Mouse (Mus musculus) liver, embryonic 15.5 days (tissue): Measurements from ENCODE around the gene Susd4. TPM values are rescaled to one million over a fixed set of nuclear protein-coding genes. Genes with fewer than 3 reads are reported as not detected.

Experiments used
- ATAC-seq: fragments of 200-750 bp; cut with Nextera tagmentation; 2 replicates; pipeline ENCODE4 v1.8.0; 2017; ENCODE audit warnings: moderate number of reproducible peaks, mild to moderate bottlenecking, moderate library complexity; ENCODE audit not compliant: insufficient read depth
- H3K27ac ChIP-seq: fragments of 300-500 bp; sonication (generic); replicated peaks from 2 replicates; pipeline ENCODE4 v1.5.1; 2015; ENCODE audit warnings: mild to moderate bottlenecking, inconsistent platforms
- H3K27me3 ChIP-seq: fragments of 300-500 bp; sonication (generic); 2 replicates; pipeline ENCODE4 v1.6.1; 2015; ENCODE audit warnings: mild to moderate bottlenecking, inconsistent platforms
- H3K36me3 ChIP-seq: fragments of 300-500 bp; sonication (generic); replicated peaks from 2 replicates; pipeline ENCODE4 v1.6.1; 2015; ENCODE audit warnings: moderate library complexity, mild to moderate bottlenecking, inconsistent platforms
- H3K4me1 ChIP-seq: fragments of 300-500 bp; sonication (generic); replicated peaks from 2 replicates; pipeline ENCODE4 v1.6.1; 2015; ENCODE audit warnings: inconsistent platforms
- H3K4me2 ChIP-seq: fragments of 300-500 bp; sonication (generic); 2 replicates; pipeline ENCODE4 v1.6.1; 2015; ENCODE audit warnings: moderate library complexity, mild to moderate bottlenecking, inconsistent platforms
- H3K4me3 ChIP-seq: fragments of 300-500 bp; sonication (generic); replicated peaks from 2 replicates; pipeline ENCODE4 v1.5.1; 2015; ENCODE audit warnings: mild to moderate bottlenecking, inconsistent platforms
- H3K9ac ChIP-seq: fragments of 300-500 bp; sonication (generic); 2 replicates; pipeline ENCODE4 v1.6.1; 2015; ENCODE audit warnings: moderate library complexity, mild to moderate bottlenecking, inconsistent platforms
- H3K9me3 ChIP-seq: fragments of 300-500 bp; sonication (generic); replicated peaks from 2 replicates; pipeline ENCODE4 v1.6.1; 2016; ENCODE audit warnings: inconsistent platforms
- WGBS: fragments of 180-500 bp; shearing (Covaris S2); methylation state at CpG from one replicate; pipeline ENCODE4 v1.1.7; 2015; ENCODE audit warnings: mixed read lengths; ENCODE audit not compliant: insufficient replicate concordance; 5-methylcytosine and 5-hydroxymethylcytosine counted together
- polyA plus RNA-seq: library from polyadenylated mRNA; unstranded; fragments of >200 nt; fragmentation: Nextera tagmentation; extraction: Ambion mirVana; gene quantifications from 2 replicates; pipeline ENCODE4 v1.2.1, GENCODE M21; 2015

Susd4 gene
- polyA plus RNA-seq, 1 experiment from 2014 or later: 1.1 TPM

GRCm38 (mm10) chr1:182754865-182755264, 8.8 kb upstream of the Susd4 start:
- Histone ChIP-seq H3K27ac (no peak overlapping the region), H3K36me3 (no peaks in the 10 kb centered on the region), H3K4me1 (no peaks in the 10 kb centered on the region), H3K4me3 (no peak overlapping the region), H3K9me3 (no peaks in the 10 kb centered on the region), H3K27me3 (no peaks in the 10 kb centered on the region), H3K4me2 (no peak overlapping the region), H3K9ac (no peak overlapping the region)
- WGBS: 36% methylated on average over 5 of the region's 5 CpGs
- ATAC-seq: no peak

- H3K27me3 ChIP-seq: peaks cover 18% of the 10 kb centered on the region
- H3K4me3 ChIP-seq: no peak overlapping the region
- ATAC-seq: no peak
- 0 out of 2 replicates have a peak, but pooled peaks cover 3% of the 10 kb centered on the region for H3K4me1 ChIP-seq
- H3K4me2 ChIP-seq: no peak overlapping the region
- 71% methylated on average over 1 of the region's 1 CpGs for WGBS
- no peaks in the 10 kb centered on the region for H3K9me3 ChIP-seq
- H3K9ac ChIP-seq: no peak overlapping the region
- H3K36me3 ChIP-seq: no peaks in the 10 kb centered on the region
- no peak overlapping the region for H3K27ac ChIP-seq
Observed at GRCm38 (mm10) chr1:182758783-182759182, 4.9 kb upstream of the Susd4 start.

GRCm38 (mm10) chr1:182763191-182763715, 407 bp upstream of the Susd4 start:
- 15% methylated on average over 17 of the region's 17 CpGs for WGBS
- no peak overlapping the region for H3K9ac ChIP-seq

GRCm38 (mm10) chr1:182764541-182765281, 1.1 kb downstream of the Susd4 start:
- H3K9me3 ChIP-seq: no peaks in the 10 kb centered on the region
- ATAC-seq: no peak
- peaks cover 41% of the 10 kb centered on the region for H3K27me3 ChIP-seq
- H3K4me3 ChIP-seq: peak overlapping the region; percentile 53
- no peak overlapping the region for H3K9ac ChIP-seq
- H3K27ac ChIP-seq: no peak overlapping the region
- no peaks in the 10 kb centered on the region for H3K36me3 ChIP-seq
- 6% methylated on average over 27 of the region's 27 CpGs for WGBS
- H3K4me1 ChIP-seq: 0 out of 2 replicates have a peak, but pooled peaks cover 7% of the 10 kb centered on the region
- H3K4me2 ChIP-seq: peak overlapping the region; percentile 68

More at GRCm38 (mm10) chr1:182763191-182763715, 407 bp upstream of the Susd4 start:
- Histone ChIP-seq H3K4me2 (peak overlapping the region; percentile 68), H3K4me1 (0 out of 2 replicates have a peak, but pooled peaks cover 7% of the 10 kb centered on the region), H3K27ac (no peak overlapping the region), H3K9me3 (no peaks in the 10 kb centered on the region), H3K36me3 (no peaks in the 10 kb centered on the region), H3K4me3 (peak overlapping the region; percentile 53), H3K27me3 (peaks cover 41% of the 10 kb centered on the region)
- ATAC-seq: no peak

GRCm38 (mm10) chr1:182775576-182775975, 11.9 kb downstream of the Susd4 start:
- Histone ChIP-seq H3K4me2 (no peak overlapping the region), H3K36me3 (no peaks in the 10 kb centered on the region), H3K4me3 (no peak overlapping the region), H3K9ac (no peak overlapping the region), H3K4me1 (no peaks in the 10 kb centered on the region), H3K9me3 (no peaks in the 10 kb centered on the region), H3K27me3 (no peaks in the 10 kb centered on the region), H3K27ac (no peak overlapping the region)
- ATAC-seq: no peak
- 71% methylated on average over 7 of the region's 7 CpGs for WGBS

DNA sequence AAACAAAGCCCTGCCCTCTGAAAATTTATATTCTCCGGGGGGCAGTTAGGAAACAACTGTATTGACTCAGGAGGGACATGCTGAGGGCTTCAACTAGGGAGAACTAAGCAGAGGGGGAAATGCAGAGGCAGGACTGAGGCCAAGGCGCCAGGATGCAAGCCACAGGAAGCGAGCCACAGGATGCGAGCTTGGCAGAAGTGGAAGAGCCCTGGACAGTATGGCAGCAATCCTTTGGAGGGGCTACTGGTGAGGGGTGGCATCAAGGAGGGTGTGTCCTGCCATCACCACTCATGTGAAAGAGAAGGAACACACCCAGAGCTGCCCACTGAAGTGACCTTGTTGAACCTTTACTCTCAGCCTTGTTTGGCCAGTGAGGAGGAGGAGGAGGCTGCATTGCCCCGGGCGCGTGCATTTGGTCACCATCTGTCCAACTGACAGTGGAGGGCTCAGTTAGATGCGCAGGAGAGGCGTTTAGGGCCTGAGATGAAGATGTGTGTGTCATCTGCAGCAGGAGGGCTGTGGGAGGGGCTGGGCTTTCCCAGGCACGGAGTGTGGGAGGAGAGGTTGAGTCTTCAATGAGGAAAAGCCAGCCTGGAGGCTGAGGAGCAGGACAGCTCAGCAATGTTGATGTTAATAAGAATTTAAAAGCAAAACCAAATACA, 13.2 kb downstream of the Susd4 start:
- Histone ChIP-seq H3K4me3 (no peak overlapping the region), H3K4me2 (no peak overlapping the region), H3K27me3 (no peaks in the 10 kb centered on the region), H3K9ac (no peak overlapping the region), H3K4me1 (no peaks in the 10 kb centered on the region), H3K36me3 (no peaks in the 10 kb centered on the region), H3K9me3 (no peaks in the 10 kb centered on the region), H3K27ac (no peak overlapping the region)
- 43% methylated on average over 10 of the region's 10 CpGs for WGBS
- no peak for ATAC-seq

DNA sequence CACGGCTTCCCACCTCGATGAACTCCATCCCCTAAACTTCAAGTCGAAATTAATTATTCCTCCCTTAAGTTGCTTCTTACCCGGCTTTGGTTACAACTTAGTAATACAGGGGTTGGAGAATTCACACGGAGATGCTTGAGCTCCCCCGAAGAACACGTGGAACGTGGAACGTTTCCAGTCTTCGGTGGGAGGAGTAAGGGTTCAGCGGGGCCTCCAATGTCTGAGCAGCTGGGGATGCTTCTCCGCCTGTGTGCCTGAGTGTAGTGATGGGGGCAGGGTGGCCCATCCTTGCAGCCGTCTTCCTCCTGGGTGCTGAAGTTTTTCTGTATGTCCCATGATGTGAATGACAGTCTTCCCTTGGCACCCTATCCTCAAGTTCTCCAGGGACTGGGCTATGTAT, 14.6 kb downstream of the Susd4 start:
- H3K9ac ChIP-seq: no peak overlapping the region
- no peak overlapping the region for H3K27ac ChIP-seq
- no peaks in the 10 kb centered on the region for H3K9me3 ChIP-seq
- H3K4me1 ChIP-seq: no peaks in the 10 kb centered on the region
- H3K36me3 ChIP-seq: no peaks in the 10 kb centered on the region
- H3K4me3 ChIP-seq: no peak overlapping the region
- WGBS: 66% methylated on average over 13 of the region's 13 CpGs
- no peak overlapping the region for H3K4me2 ChIP-seq
- no peak for ATAC-seq
- no peaks in the 10 kb centered on the region for H3K27me3 ChIP-seq

GRCm38 (mm10) chr1:182779024-182779520, 15.4 kb downstream of the Susd4 start:
- Histone ChIP-seq H3K27ac (no peak overlapping the region), H3K9me3 (no peaks in the 10 kb centered on the region), H3K4me3 (no peak overlapping the region), H3K9ac (no peak overlapping the region), H3K4me1 (no peaks in the 10 kb centered on the region), H3K4me2 (no peak overlapping the region), H3K36me3 (no peaks in the 10 kb centered on the region), H3K27me3 (no peaks in the 10 kb centered on the region)
- WGBS: 65% methylated on average over 6 of the region's 6 CpGs
- no peak for ATAC-seq

- no peaks in the 10 kb centered on the region for H3K4me1 ChIP-seq
- no peaks in the 10 kb centered on the region for H3K9me3 ChIP-seq
- H3K36me3 ChIP-seq: no peaks in the 10 kb centered on the region
- H3K4me3 ChIP-seq: no peak overlapping the region
- WGBS: 68% methylated on average over 7 of the region's 7 CpGs
- H3K4me2 ChIP-seq: no peak overlapping the region
- no peak overlapping the region for H3K27ac ChIP-seq
- ATAC-seq: no peak
- H3K27me3 ChIP-seq: no peaks in the 10 kb centered on the region
- no peak overlapping the region for H3K9ac ChIP-seq
Observed at GRCm38 (mm10) chr1:182783774-182784173, 20.1 kb downstream of the Susd4 start.

- H3K9me3 ChIP-seq: no peaks in the 10 kb centered on the region
- WGBS: 71% methylated on average over 3 of the region's 3 CpGs
- H3K9ac ChIP-seq: no peak overlapping the region
- no peak overlapping the region for H3K4me2 ChIP-seq
- no peak overlapping the region for H3K27ac ChIP-seq
- H3K36me3 ChIP-seq: no peaks in the 10 kb centered on the region
- H3K27me3 ChIP-seq: no peaks in the 10 kb centered on the region
- H3K4me1 ChIP-seq: no peaks in the 10 kb centered on the region
- ATAC-seq: no peak
- no peak overlapping the region for H3K4me3 ChIP-seq
Observed at GRCm38 (mm10) chr1:182784784-182785183, 21.1 kb downstream of the Susd4 start.

- WGBS: 61% methylated on average over 5 of the region's 5 CpGs
- no peak overlapping the region for H3K27ac ChIP-seq
- no peaks in the 10 kb centered on the region for H3K9me3 ChIP-seq
- no peak overlapping the region for H3K4me2 ChIP-seq
- H3K9ac ChIP-seq: no peak overlapping the region
- no peaks in the 10 kb centered on the region for H3K36me3 ChIP-seq
- no peaks in the 10 kb centered on the region for H3K27me3 ChIP-seq
- no peak overlapping the region for H3K4me3 ChIP-seq
- no peak for ATAC-seq
- no peaks in the 10 kb centered on the region for H3K4me1 ChIP-seq
Observed at GRCm38 (mm10) chr1:182785504-182785903, 21.8 kb downstream of the Susd4 start.
